Mouse (Mus musculus) B cell, adult (primary cell): ENCODE data around the gene Dennd1b. TPM values are rescaled to one million over a fixed set of nuclear protein-coding genes. Genes with fewer than 3 reads are reported as not detected.

Experiments
- total RNA-seq: library from RNA; stranded (reverse); gene quantifications from 4 replicates; pipeline ENCODE4 v1.2.4, GENCODE M21; 2023; ENCODE audit not compliant: inconsistent age

Dennd1b gene
- total RNA-seq: 73.8 to 93.3 TPM (median 87.4 TPM) in 4 replicates

DNA sequence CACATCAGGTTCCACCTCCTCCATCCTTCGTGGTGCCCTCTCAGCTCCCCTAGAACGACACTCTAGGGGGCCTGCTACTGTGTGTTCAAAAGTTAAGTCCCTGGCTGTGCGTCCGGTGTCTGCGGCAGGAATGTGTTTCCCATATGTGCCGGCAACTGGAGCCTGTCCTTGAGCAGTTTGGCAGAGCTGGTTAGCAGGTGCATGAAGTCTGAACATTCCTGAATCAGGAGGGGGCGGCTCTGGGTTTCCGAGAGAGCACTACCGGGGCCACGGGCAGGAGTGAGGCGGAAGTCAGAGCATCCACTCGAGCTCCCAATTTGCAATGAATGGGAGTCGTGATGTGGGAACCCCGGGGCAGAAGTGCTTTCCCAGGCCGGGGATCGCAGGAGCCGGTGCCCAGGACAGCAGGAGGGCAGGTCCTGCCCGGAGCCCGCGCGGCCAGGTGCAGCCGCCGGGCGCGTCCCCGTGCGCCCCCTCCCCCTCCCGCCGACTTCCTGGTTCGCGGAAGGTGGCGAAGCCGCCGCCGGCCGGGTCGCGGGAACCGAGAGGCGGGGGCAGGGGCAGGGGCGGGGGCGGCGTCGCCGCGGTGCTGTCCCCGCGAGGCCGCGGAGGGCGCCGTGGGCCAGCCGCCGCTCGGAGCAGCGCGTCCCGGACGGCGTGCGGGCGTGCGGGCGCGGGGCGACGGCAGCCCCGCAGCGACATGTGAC, at the start of gene Dennd1b:
Gene Dennd1b, plus strand, starts transcription at position 275 of the 707 bp plus-strand sequence.

Other genes with a start within 250 kb of the Dennd1b start
- not detected in 4 replicates for gene Lhx9, start 114.9 kb upstream of the Dennd1b start, total RNA-seq
- gene 2310009B15Rik, start 106.6 kb upstream of the Dennd1b start, total RNA-seq: 4.1 to 7.7 TPM (median 6.1 TPM) in 4 replicates